Mouse (Mus musculus): ENCODE data around the gene Wdr31. TPM values are rescaled to one million over a fixed set of nuclear protein-coding genes. Genes with fewer than 3 reads are reported as not detected.

Wdr31 gene
- polyA plus RNA-seq, 1 experiment from 2014 or later: 0.48 TPM

DNA sequence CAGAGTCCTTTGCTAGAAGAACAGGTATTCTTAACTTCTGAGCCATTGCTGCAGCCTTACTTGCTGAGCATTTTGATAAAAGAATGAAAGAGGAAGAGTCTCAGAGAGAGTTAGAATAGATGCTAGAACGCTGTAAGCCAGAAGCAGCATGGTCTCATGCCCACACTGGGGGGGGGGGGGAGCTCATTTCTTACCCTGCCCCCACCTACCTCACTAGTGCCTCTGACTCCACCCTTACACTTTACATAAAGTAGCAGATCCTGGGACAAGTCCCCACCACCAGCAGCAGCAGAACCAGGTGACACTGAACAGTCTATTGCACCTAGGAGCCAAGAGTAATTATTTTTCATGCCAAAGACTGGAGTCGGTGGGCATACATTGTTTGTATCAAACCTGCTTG, 4.4 kb upstream of the Wdr31 start:
- 73% methylated on average over 2 of the region's 2 CpGs for WGBS (ENCODE audit: insufficient replicate concordance)
- no peak for ATAC-seq (ENCODE audit: low read depth)
- Histone ChIP-seq H3K27me3 (ENCODE audit: control insufficient read depth, insufficient read depth, low read depth, low read length) (peaks cover 10% of the 10 kb centered on the region), H3K4me3 (ENCODE audit: low read depth, low read length) (no peak overlapping the region), H3K4me2 (ENCODE audit: low read depth, low read length) (no peak overlapping the region), H3K4me1 (ENCODE audit: control insufficient read depth, low read depth, low read length) (peaks cover 12% of the 10 kb centered on the region), H3K9me3 (replicated peaks; ENCODE audit: control insufficient read depth, low read length) (no peaks in the 10 kb centered on the region), H3K27ac (ENCODE audit: low read length) (no peak overlapping the region), H3K36me3 (ENCODE audit: control insufficient read depth, insufficient read depth) (no peaks in the 10 kb centered on the region), H3K9ac (ENCODE audit: low read depth, low read length) (no peak overlapping the region)

- Histone ChIP-seq H3K27me3 (ENCODE audit: control insufficient read depth, insufficient read depth, low read depth, low read length) (no peaks in the 10 kb centered on the region), H3K4me1 (ENCODE audit: control insufficient read depth, low read depth, low read length) (peaks cover 5% of the 10 kb centered on the region), H3K4me2 (ENCODE audit: low read depth, low read length) (no peak overlapping the region), H3K27ac (ENCODE audit: low read length) (no peak overlapping the region), H3K9me3 (replicated peaks; ENCODE audit: control insufficient read depth, low read length) (no peaks in the 10 kb centered on the region), H3K4me3 (ENCODE audit: low read depth, low read length) (no peak overlapping the region), H3K9ac (ENCODE audit: low read depth, low read length) (no peak overlapping the region), H3K36me3 (ENCODE audit: control insufficient read depth, insufficient read depth) (no peaks in the 10 kb centered on the region)
- 79% methylated on average over 2 of the region's 2 CpGs for WGBS (ENCODE audit: insufficient replicate concordance)
- ATAC-seq (ENCODE audit: low read depth): no peak
Measured at GRCm38 (mm10) chr4:62472071-62472470, 1.4 kb upstream of the Wdr31 start.

GRCm38 (mm10) chr4:62468158-62468557, 2.5 kb downstream of the Wdr31 start:
- no peak for ATAC-seq (ENCODE audit: low read depth)
- Histone ChIP-seq H3K4me3 (ENCODE audit: low read depth, low read length) (no peak overlapping the region), H3K4me2 (ENCODE audit: low read depth, low read length) (no peak overlapping the region), H3K27me3 (ENCODE audit: control insufficient read depth, insufficient read depth, low read depth, low read length) (no peaks in the 10 kb centered on the region), H3K4me1 (ENCODE audit: control insufficient read depth, low read depth, low read length) (peaks cover 5% of the 10 kb centered on the region), H3K36me3 (ENCODE audit: control insufficient read depth, insufficient read depth) (no peaks in the 10 kb centered on the region), H3K9me3 (replicated peaks; ENCODE audit: control insufficient read depth, low read length) (no peaks in the 10 kb centered on the region), H3K9ac (ENCODE audit: low read depth, low read length) (no peak overlapping the region), H3K27ac (ENCODE audit: low read length) (no peak overlapping the region)
- WGBS (ENCODE audit: insufficient replicate concordance): 80% methylated on average over 1 of the region's 1 CpGs

- no peak for ATAC-seq (ENCODE audit: low read depth)
- H3K9ac ChIP-seq (ENCODE audit: low read depth, low read length): no peak overlapping the region
- no peak overlapping the region for H3K4me2 ChIP-seq (ENCODE audit: low read depth, low read length)
- H3K4me1 ChIP-seq (ENCODE audit: control insufficient read depth, low read depth, low read length): no peaks in the 10 kb centered on the region
- H3K4me3 ChIP-seq (ENCODE audit: low read depth, low read length): no peak overlapping the region
- H3K36me3 ChIP-seq (ENCODE audit: control insufficient read depth, insufficient read depth): no peaks in the 10 kb centered on the region
- no peaks in the 10 kb centered on the region for H3K27me3 ChIP-seq (ENCODE audit: control insufficient read depth, insufficient read depth, low read depth, low read length)
- WGBS (ENCODE audit: insufficient replicate concordance): 80% methylated on average over 2 of the region's 2 CpGs
- H3K27ac ChIP-seq (ENCODE audit: low read length): no peak overlapping the region
- H3K9me3 ChIP-seq (replicated peaks; ENCODE audit: control insufficient read depth, low read length): no peaks in the 10 kb centered on the region
Measured at GRCm38 (mm10) chr4:62463124-62463523, 7.6 kb downstream of the Wdr31 start.

DNA sequence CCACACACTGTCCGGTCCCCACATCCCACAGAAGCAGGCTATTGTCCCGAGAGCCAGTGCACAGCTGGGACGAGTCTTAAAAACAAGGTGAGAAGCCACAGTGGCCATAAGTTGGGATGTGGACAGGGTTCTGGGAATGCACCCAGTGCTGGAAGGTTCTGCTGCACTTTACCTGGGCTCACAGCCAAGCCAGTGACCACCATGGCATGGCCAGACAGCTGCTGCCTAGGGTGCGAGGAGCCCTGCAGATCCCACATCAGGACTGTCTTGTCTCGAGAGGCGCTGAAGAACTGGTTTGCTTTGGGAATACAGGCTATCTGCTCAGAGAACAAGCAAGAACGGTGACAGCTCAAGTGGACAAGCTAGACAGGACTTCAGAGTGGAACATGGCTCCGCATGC, 10.3 kb downstream of the Wdr31 start:
- H3K4me2 ChIP-seq (ENCODE audit: low read depth, low read length): no peak overlapping the region
- no peak overlapping the region for H3K4me3 ChIP-seq (ENCODE audit: low read depth, low read length)
- WGBS (ENCODE audit: insufficient replicate concordance): 80% methylated on average over 8 of the region's 8 CpGs
- H3K27me3 ChIP-seq (ENCODE audit: control insufficient read depth, insufficient read depth, low read depth, low read length): no peaks in the 10 kb centered on the region
- no peak overlapping the region for H3K27ac ChIP-seq (ENCODE audit: low read length)
- H3K4me1 ChIP-seq (ENCODE audit: control insufficient read depth, low read depth, low read length): no peaks in the 10 kb centered on the region
- no peaks in the 10 kb centered on the region for H3K36me3 ChIP-seq (ENCODE audit: control insufficient read depth, insufficient read depth)
- H3K9ac ChIP-seq (ENCODE audit: low read depth, low read length): no peak overlapping the region
- no peak for ATAC-seq (ENCODE audit: low read depth)
- no peaks in the 10 kb centered on the region for H3K9me3 ChIP-seq (replicated peaks; ENCODE audit: control insufficient read depth, low read length)

GRCm38 (mm10) chr4:62459081-62459480, 11.6 kb downstream of the Wdr31 start:
- H3K4me2 ChIP-seq (ENCODE audit: low read depth, low read length): no peak overlapping the region
- H3K27ac ChIP-seq (ENCODE audit: low read length): no peak overlapping the region
- no peaks in the 10 kb centered on the region for H3K4me1 ChIP-seq (ENCODE audit: control insufficient read depth, low read depth, low read length)
- no peak overlapping the region for H3K4me3 ChIP-seq (ENCODE audit: low read depth, low read length)
- 85% methylated on average over 3 of the region's 3 CpGs for WGBS (ENCODE audit: insufficient replicate concordance)
- H3K27me3 ChIP-seq (ENCODE audit: control insufficient read depth, insufficient read depth, low read depth, low read length): no peaks in the 10 kb centered on the region
- no peak overlapping the region for H3K9ac ChIP-seq (ENCODE audit: low read depth, low read length)
- no peaks in the 10 kb centered on the region for H3K9me3 ChIP-seq (replicated peaks; ENCODE audit: control insufficient read depth, low read length)
- ATAC-seq (ENCODE audit: low read depth): no peak
- H3K36me3 ChIP-seq (ENCODE audit: control insufficient read depth, insufficient read depth): no peaks in the 10 kb centered on the region

DNA sequence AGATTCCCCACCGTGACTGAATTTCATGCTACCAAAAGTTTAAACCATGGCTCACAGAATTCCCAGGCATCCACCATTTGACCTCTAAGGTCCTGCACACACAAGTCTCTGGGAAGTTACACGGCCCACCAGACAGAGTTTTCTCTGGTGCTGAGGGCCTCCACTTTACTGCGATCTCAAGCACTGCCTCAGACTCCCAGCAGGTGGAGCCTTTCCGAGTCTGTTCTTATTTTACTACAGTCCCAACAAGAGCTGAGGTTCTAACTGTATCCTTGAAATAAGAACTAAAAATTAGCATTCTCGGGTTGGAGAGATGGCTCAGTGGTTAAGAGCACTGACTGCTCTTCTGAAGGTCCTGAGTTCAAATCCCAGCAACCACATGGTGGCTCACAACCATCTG, 15.7 kb downstream of the Wdr31 start:
- Histone ChIP-seq H3K9ac (ENCODE audit: low read depth, low read length) (no peak overlapping the region), H3K4me3 (ENCODE audit: low read depth, low read length) (no peak overlapping the region), H3K36me3 (ENCODE audit: control insufficient read depth, insufficient read depth) (no peaks in the 10 kb centered on the region), H3K27me3 (ENCODE audit: control insufficient read depth, insufficient read depth, low read depth, low read length) (no peaks in the 10 kb centered on the region), H3K27ac (ENCODE audit: low read length) (no peak overlapping the region), H3K4me1 (ENCODE audit: control insufficient read depth, low read depth, low read length) (no peaks in the 10 kb centered on the region), H3K9me3 (replicated peaks; ENCODE audit: control insufficient read depth, low read length) (no peaks in the 10 kb centered on the region), H3K4me2 (ENCODE audit: low read depth, low read length) (no peak overlapping the region)
- ATAC-seq (ENCODE audit: low read depth): no peak
- WGBS (ENCODE audit: insufficient replicate concordance): 40% methylated on average over 5 of the region's 5 CpGs

DNA sequence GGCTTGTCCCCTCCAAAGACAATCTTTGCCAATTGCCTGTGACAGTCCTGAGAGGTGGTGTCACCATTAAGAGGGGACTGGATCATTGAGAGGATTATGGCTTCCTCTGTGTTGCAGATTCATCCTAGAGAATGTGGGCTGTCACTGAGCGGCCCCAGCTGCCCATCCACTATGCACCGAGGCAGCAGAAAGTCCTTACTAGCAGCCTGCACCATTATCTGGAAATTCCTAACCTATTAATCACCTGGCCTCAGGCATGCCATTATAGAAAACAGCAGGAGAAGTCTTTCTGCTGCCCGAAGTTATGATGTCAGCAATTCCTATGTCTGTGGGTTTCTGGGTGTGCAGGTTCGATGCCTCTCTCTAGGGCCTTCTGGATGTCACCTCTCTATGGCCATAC, 29.7 kb downstream of the Wdr31 start:
- H3K27ac ChIP-seq (ENCODE audit: low read length): no peak overlapping the region
- WGBS (ENCODE audit: insufficient replicate concordance): 62% methylated on average over 4 of the region's 4 CpGs
- H3K36me3 ChIP-seq (ENCODE audit: control insufficient read depth, insufficient read depth): no peaks in the 10 kb centered on the region
- no peaks in the 10 kb centered on the region for H3K4me1 ChIP-seq (ENCODE audit: control insufficient read depth, low read depth, low read length)
- ATAC-seq (ENCODE audit: low read depth): no peak
- H3K9me3 ChIP-seq (replicated peaks; ENCODE audit: control insufficient read depth, low read length): no peaks in the 10 kb centered on the region
- H3K9ac ChIP-seq (ENCODE audit: low read depth, low read length): no peak overlapping the region
- no peak overlapping the region for H3K4me3 ChIP-seq (ENCODE audit: low read depth, low read length)
- no peaks in the 10 kb centered on the region for H3K27me3 ChIP-seq (ENCODE audit: control insufficient read depth, insufficient read depth, low read depth, low read length)
- no peak overlapping the region for H3K4me2 ChIP-seq (ENCODE audit: low read depth, low read length)

GRCm38 (mm10) chr4:62440544-62440943, 30.2 kb downstream of the Wdr31 start:
- ATAC-seq (ENCODE audit: low read depth): no peak
- Histone ChIP-seq H3K4me1 (ENCODE audit: control insufficient read depth, low read depth, low read length) (no peaks in the 10 kb centered on the region), H3K36me3 (ENCODE audit: control insufficient read depth, insufficient read depth) (no peaks in the 10 kb centered on the region), H3K9ac (ENCODE audit: low read depth, low read length) (no peak overlapping the region), H3K4me2 (ENCODE audit: low read depth, low read length) (no peak overlapping the region), H3K27ac (ENCODE audit: low read length) (no peak overlapping the region), H3K4me3 (ENCODE audit: low read depth, low read length) (no peak overlapping the region), H3K9me3 (replicated peaks; ENCODE audit: control insufficient read depth, low read length) (no peaks in the 10 kb centered on the region), H3K27me3 (ENCODE audit: control insufficient read depth, insufficient read depth, low read depth, low read length) (no peaks in the 10 kb centered on the region)
- WGBS (ENCODE audit: insufficient replicate concordance): 48% methylated on average over 4 of the region's 4 CpGs

DNA sequence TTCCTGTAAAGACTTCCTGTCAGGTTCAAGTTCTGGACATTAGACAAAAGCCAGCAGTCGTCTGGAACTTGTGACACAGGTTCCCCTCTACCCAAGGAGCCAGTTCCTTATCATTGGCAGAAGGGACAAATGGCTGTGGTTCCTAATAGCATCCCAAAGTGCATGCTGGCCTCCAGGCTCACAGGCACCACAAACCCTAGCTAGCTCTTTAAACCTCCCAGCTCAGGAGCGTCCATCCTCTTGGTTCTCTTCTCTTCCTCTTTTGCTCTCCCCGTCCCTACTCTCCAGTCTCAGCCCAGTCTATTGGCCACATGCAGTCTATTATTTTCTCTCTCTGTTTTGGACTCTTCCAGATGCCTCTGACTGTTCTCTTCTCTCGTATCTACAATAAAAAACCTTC, 30.9 kb downstream of the Wdr31 start:
- Histone ChIP-seq H3K27me3 (ENCODE audit: control insufficient read depth, insufficient read depth, low read depth, low read length) (no peaks in the 10 kb centered on the region), H3K9me3 (replicated peaks; ENCODE audit: control insufficient read depth, low read length) (no peaks in the 10 kb centered on the region), H3K9ac (ENCODE audit: low read depth, low read length) (no peak overlapping the region), H3K4me3 (ENCODE audit: low read depth, low read length) (no peak overlapping the region), H3K36me3 (ENCODE audit: control insufficient read depth, insufficient read depth) (no peaks in the 10 kb centered on the region), H3K4me1 (ENCODE audit: control insufficient read depth, low read depth, low read length) (no peaks in the 10 kb centered on the region), H3K4me2 (ENCODE audit: low read depth, low read length) (no peak overlapping the region), H3K27ac (ENCODE audit: low read length) (no peak overlapping the region)
- 26% methylated on average over 4 of the region's 4 CpGs for WGBS (ENCODE audit: insufficient replicate concordance)
- no peak for ATAC-seq (ENCODE audit: low read depth)
